Mouse (Mus musculus): ENCODE data around the gene Otub1. TPM values are rescaled to one million over a fixed set of nuclear protein-coding genes. Genes with fewer than 3 reads are reported as not detected.

Otub1 gene
- polyA plus RNA-seq, 1 experiment from 2014 or later: 255 TPM

- DNase-seq (ENCODE audit: low spot score) (peak; percentile 96), ATAC-seq (ENCODE audit: insufficient read depth, low FRiP score, low TSS enrichment) (peak; percentile 97)
- H3K9me3 ChIP-seq (ENCODE audit: control insufficient read depth, low read length): no peaks in the 10 kb centered on the region
- peak within 1 kb of the TSS; percentile 83 for H3K4me3 ChIP-seq (ENCODE audit: low read depth, low read length)
- H3K4me1 ChIP-seq (ENCODE audit: control insufficient read depth, insufficient read depth, low read length): peaks cover 7% of the 10 kb centered on the region
- peak within 1 kb of the TSS; percentile 74 for H3K9ac ChIP-seq (ENCODE audit: low read length)
- peaks cover 10% of the 10 kb centered on the region for H3K36me3 ChIP-seq (ENCODE audit: control insufficient read depth, insufficient read depth, low read length)
- H3K27ac ChIP-seq (ENCODE audit: low read depth, low read length): peak within 1 kb of the TSS; percentile 65
- H3K4me2 ChIP-seq (ENCODE audit: low read depth): peak within 1 kb of the TSS; percentile 87
- H3K27me3 ChIP-seq (ENCODE audit: control insufficient read depth, insufficient read depth, low read length): no peaks in the 10 kb centered on the region
- WGBS: under 1% methylated on average over 50 of the region's 50 CpGs
Observed at GRCm38 (mm10) chr19:7217162-7217925, 11.2 kb upstream of the Otub1 start, which contains the start of gene Cox8a. TSS of gene Cox8a (minus strand) at chr19:7217616.

DNA sequence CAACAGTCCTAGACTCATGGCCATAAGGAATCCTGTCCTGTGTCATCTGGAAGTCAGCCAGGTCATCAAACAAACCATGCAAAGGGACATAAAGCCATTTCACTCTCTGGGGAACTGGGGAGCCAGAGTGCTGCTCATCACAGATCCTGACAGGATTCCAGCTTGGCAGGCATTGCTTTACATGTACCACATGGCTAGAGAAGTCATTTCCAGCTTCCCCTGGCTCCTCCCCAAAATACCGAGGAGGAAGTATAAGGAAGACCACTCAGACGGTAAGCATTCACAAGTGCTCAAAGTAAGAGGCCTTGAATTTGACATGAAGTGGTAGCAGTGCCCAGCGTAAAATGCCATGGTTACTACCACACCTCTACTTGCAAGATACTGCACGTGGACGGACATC, 8.4 kb upstream of the Otub1 start:
- Histone ChIP-seq H3K9ac (ENCODE audit: low read length) (no peak overlapping the region), H3K27ac (ENCODE audit: low read depth, low read length) (no peak overlapping the region), H3K4me2 (ENCODE audit: low read depth) (no peak overlapping the region), H3K27me3 (ENCODE audit: control insufficient read depth, insufficient read depth, low read length) (no peaks in the 10 kb centered on the region), H3K36me3 (ENCODE audit: control insufficient read depth, insufficient read depth, low read length) (peaks cover 15% of the 10 kb centered on the region), H3K4me3 (ENCODE audit: low read depth, low read length) (no peak overlapping the region), H3K9me3 (ENCODE audit: control insufficient read depth, low read length) (no peaks in the 10 kb centered on the region), H3K4me1 (ENCODE audit: control insufficient read depth, insufficient read depth, low read length) (peaks cover 7% of the 10 kb centered on the region)
- ATAC-seq (ENCODE audit: insufficient read depth, low FRiP score, low TSS enrichment) (no peak), DNase-seq (ENCODE audit: low spot score) (no peak)
- WGBS: 96% methylated on average over 5 of the region's 5 CpGs

- DNase-seq (ENCODE audit: low spot score) (no peak), ATAC-seq (ENCODE audit: insufficient read depth, low FRiP score, low TSS enrichment) (no peak)
- no peak overlapping the region for H3K4me2 ChIP-seq (ENCODE audit: low read depth)
- 89% methylated on average over 3 of the region's 3 CpGs for WGBS
- no peak overlapping the region for H3K9ac ChIP-seq (ENCODE audit: low read length)
- H3K36me3 ChIP-seq (ENCODE audit: control insufficient read depth, insufficient read depth, low read length): peaks cover 15% of the 10 kb centered on the region
- no peaks in the 10 kb centered on the region for H3K27me3 ChIP-seq (ENCODE audit: control insufficient read depth, insufficient read depth, low read length)
- H3K4me1 ChIP-seq (ENCODE audit: control insufficient read depth, insufficient read depth, low read length): peaks cover 7% of the 10 kb centered on the region
- no peak overlapping the region for H3K4me3 ChIP-seq (ENCODE audit: low read depth, low read length)
- H3K9me3 ChIP-seq (ENCODE audit: control insufficient read depth, low read length): no peaks in the 10 kb centered on the region
- no peak overlapping the region for H3K27ac ChIP-seq (ENCODE audit: low read depth, low read length)
Observed at GRCm38 (mm10) chr19:7213010-7213409, 6.9 kb upstream of the Otub1 start.

GRCm38 (mm10) chr19:7212216-7212615, 6.1 kb upstream of the Otub1 start:
- ATAC-seq (ENCODE audit: insufficient read depth, low FRiP score, low TSS enrichment) (no peak), DNase-seq (ENCODE audit: low spot score) (no peak)
- Histone ChIP-seq H3K4me1 (ENCODE audit: control insufficient read depth, insufficient read depth, low read length) (peaks cover 7% of the 10 kb centered on the region), H3K27ac (ENCODE audit: low read depth, low read length) (no peak overlapping the region), H3K27me3 (ENCODE audit: control insufficient read depth, insufficient read depth, low read length) (no peaks in the 10 kb centered on the region), H3K4me2 (ENCODE audit: low read depth) (no peak overlapping the region), H3K4me3 (ENCODE audit: low read depth, low read length) (no peak overlapping the region), H3K36me3 (ENCODE audit: control insufficient read depth, insufficient read depth, low read length) (peaks cover 15% of the 10 kb centered on the region), H3K9ac (ENCODE audit: low read length) (no peak overlapping the region), H3K9me3 (ENCODE audit: control insufficient read depth, low read length) (no peaks in the 10 kb centered on the region)
- WGBS: 100% methylated on average over 1 of the region's 1 CpGs

DNA sequence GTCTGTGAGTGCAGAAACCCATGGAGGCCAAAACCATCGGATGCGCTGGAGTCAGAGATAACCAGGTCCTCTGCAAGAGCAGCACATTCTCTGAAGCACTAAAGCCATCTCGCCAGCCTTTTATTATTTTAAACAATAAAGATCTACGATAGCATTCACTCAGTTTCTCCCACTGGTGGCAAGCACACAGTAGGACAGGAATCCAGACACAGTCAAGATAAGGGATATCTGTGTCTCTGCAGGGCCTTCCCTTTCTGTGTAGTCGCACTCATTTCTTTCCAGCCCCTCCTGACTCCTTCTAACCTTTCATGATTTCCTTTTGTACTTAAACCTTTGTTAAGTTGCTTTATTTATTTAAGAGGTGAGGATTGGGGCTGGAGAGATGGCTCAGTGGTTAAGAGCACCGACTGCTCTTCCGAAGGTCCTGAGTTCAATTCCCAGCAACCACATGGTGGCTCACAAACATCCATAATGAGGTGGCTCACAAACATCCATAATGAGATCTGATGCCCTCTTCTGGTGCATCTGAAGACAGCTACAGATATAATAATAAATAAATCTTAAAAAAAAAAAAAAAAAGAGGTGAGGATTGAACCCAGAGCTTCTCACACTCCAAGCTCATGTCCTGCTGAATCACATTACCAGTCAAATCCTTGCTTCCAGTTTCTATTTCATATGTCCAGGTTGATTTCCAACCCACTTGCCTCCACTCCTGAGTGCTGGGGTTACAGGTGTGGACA, 4.0 kb upstream of the Otub1 start:
- H3K27me3 ChIP-seq (ENCODE audit: control insufficient read depth, insufficient read depth, low read length): no peaks in the 10 kb centered on the region
- H3K4me1 ChIP-seq (ENCODE audit: control insufficient read depth, insufficient read depth, low read length): peaks cover 7% of the 10 kb centered on the region
- no peak overlapping the region for H3K9ac ChIP-seq (ENCODE audit: low read length)
- no peak overlapping the region for H3K4me2 ChIP-seq (ENCODE audit: low read depth)
- 88% methylated on average over 7 of the region's 7 CpGs for WGBS
- DNase-seq (ENCODE audit: low spot score) (no peak), ATAC-seq (ENCODE audit: insufficient read depth, low FRiP score, low TSS enrichment) (no peak)
- H3K27ac ChIP-seq (ENCODE audit: low read depth, low read length): no peak overlapping the region
- no peak overlapping the region for H3K4me3 ChIP-seq (ENCODE audit: low read depth, low read length)
- H3K9me3 ChIP-seq (ENCODE audit: control insufficient read depth, low read length): no peaks in the 10 kb centered on the region
- H3K36me3 ChIP-seq (ENCODE audit: control insufficient read depth, insufficient read depth, low read length): peaks cover 15% of the 10 kb centered on the region

GRCm38 (mm10) chr19:7205326-7205725, 790 bp downstream of the Otub1 start:
- H3K4me3 ChIP-seq (ENCODE audit: low read depth, low read length): peak overlapping the region; percentile 74
- H3K4me1 ChIP-seq (ENCODE audit: control insufficient read depth, insufficient read depth, low read length): peaks cover 15% of the 10 kb centered on the region
- ATAC-seq (ENCODE audit: insufficient read depth, low FRiP score, low TSS enrichment) (no peak), DNase-seq (ENCODE audit: low spot score) (no peak)
- H3K27me3 ChIP-seq (ENCODE audit: control insufficient read depth, insufficient read depth, low read length): no peaks in the 10 kb centered on the region
- WGBS: 37% methylated on average over 7 of the region's 7 CpGs
- peak overlapping the region; percentile 85; the same call in 1 of the 2 replicates for H3K27ac ChIP-seq (ENCODE audit: low read depth, low read length)
- peak overlapping the region; percentile 81 for H3K9ac ChIP-seq (ENCODE audit: low read length)
- peaks cover 19% of the 10 kb centered on the region for H3K36me3 ChIP-seq (ENCODE audit: control insufficient read depth, insufficient read depth, low read length)
- no peaks in the 10 kb centered on the region for H3K9me3 ChIP-seq (ENCODE audit: control insufficient read depth, low read length)
- peak overlapping the region; percentile 92 for H3K4me2 ChIP-seq (ENCODE audit: low read depth)

DNA sequence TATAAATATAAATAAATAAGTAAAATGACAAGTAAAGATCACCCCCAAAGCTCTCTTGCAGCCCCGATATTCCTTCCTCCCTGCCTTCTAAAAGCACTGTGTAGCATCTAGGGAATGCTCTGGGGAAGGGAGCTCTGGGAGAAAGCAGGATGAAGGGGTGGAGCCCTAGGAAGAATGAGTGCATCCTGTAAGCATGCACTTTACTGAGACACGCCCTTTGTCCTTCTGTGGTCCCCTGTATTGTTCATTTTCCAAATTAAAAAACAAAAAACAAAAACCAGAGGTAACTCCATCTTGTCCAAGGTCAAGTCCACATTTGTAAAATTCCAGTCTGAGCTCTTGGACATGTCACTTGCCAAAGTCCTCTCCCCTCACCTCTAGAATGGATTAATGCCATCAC, 1.2 kb downstream of the Otub1 start:
- peak overlapping the region; percentile 92 for H3K4me2 ChIP-seq (ENCODE audit: low read depth)
- 68% methylated on average over 2 of the region's 2 CpGs for WGBS
- no peaks in the 10 kb centered on the region for H3K9me3 ChIP-seq (ENCODE audit: control insufficient read depth, low read length)
- H3K27ac ChIP-seq (ENCODE audit: low read depth, low read length): no peak overlapping the region
- H3K27me3 ChIP-seq (ENCODE audit: control insufficient read depth, insufficient read depth, low read length): no peaks in the 10 kb centered on the region
- DNase-seq (ENCODE audit: low spot score): no peak
- peaks cover 20% of the 10 kb centered on the region for H3K36me3 ChIP-seq (ENCODE audit: control insufficient read depth, insufficient read depth, low read length)
- H3K4me3 ChIP-seq (ENCODE audit: low read depth, low read length): peak overlapping the region; percentile 74
- ATAC-seq (ENCODE audit: insufficient read depth, low FRiP score, low TSS enrichment): no peak
- H3K9ac ChIP-seq (ENCODE audit: low read length): peak overlapping the region; percentile 81
- peaks cover 15% of the 10 kb centered on the region for H3K4me1 ChIP-seq (ENCODE audit: control insufficient read depth, insufficient read depth, low read length)

DNA sequence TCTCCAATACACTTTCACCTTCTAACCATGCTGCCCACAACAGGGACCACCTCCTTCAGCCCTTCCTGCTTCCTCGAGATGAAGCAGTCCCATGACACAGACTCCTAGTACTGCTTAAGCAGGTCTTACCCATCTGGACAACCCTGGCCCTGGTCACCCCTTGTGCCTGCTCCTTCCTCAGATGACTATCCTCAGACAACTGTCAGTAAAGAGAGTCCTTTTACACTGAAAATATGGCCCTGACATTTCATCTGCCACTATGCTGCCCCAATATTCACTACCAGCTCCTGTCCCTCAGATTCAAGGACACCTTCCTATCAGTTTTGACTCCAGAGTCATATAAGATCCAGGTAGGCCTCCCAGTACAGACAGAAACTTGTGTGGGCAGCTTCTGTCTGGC, 5.7 kb downstream of the Otub1 start:
- Histone ChIP-seq H3K9ac (ENCODE audit: low read length) (no peak overlapping the region), H3K27me3 (ENCODE audit: control insufficient read depth, insufficient read depth, low read length) (no peaks in the 10 kb centered on the region), H3K36me3 (ENCODE audit: control insufficient read depth, insufficient read depth, low read length) (peaks cover 27% of the 10 kb centered on the region), H3K4me3 (ENCODE audit: low read depth, low read length) (no peak overlapping the region), H3K27ac (ENCODE audit: low read depth, low read length) (no peak overlapping the region), H3K4me2 (ENCODE audit: low read depth) (no peak overlapping the region), H3K4me1 (ENCODE audit: control insufficient read depth, insufficient read depth, low read length) (peaks cover 23% of the 10 kb centered on the region), H3K9me3 (ENCODE audit: control insufficient read depth, low read length) (no peaks in the 10 kb centered on the region)
- DNase-seq (ENCODE audit: low spot score) (no peak), ATAC-seq (ENCODE audit: insufficient read depth, low FRiP score, low TSS enrichment) (no peak)
- WGBS: 67% methylated on average over 1 of the region's 1 CpGs

Measured in neural tube, embryonic 11.5 days (tissue).